Mouse (Mus musculus) c-Kit-negative CD71-positive TER-119-positive erythroid progenitor cells, embryonic 14.5 days (primary cell): ENCODE results near the gene Naa40.

Experiments
- DNase-seq: peaks from one replicate; pipeline ENCODE4 v3.0.0-alpha.2; 2013; ENCODE audit warnings: low read depth, low spot score

Naa40 gene

DNA sequence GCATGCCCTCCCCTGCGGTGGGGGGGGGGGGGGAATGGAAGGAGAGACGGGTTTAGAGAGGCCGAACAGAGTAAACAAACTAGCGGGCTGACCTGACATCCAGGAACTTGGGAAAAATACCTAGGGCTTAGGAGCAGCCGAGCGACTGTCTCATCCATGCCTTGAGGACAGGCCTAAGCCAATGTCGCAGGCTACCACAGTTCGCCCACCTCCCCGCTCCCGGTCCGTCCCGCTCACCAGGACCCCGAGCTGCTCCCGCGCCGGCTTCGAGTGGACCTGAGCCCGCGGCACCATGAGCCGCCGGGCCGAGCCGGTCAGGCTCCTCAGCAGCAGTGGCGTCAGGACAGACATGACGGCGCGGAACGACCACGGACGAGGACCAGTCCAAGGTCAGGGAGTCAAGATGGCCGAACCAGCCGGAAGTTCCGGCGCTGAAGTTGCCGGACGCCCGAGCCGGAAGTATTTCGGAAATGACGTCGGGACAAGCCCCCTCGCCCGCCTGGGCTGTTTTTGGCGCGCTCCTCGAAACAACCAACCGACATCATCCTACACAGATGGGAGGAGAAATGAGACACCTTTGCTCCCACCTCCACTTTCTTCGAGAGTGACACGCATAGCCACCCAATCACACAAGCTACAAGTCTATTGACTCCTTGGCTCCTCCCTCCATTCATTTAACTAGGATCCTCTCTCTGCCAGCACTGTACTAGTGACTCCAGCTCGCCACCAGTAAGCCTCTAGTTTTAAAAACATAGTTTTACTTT is 23.6 kb downstream of the Naa40 start, which contains the start of gene Cox8a:
Gene Cox8a (minus strand): TSS at position 455 of the 764 bp plus-strand sequence.
- peak; percentile 93 for DNase-seq

DNA sequence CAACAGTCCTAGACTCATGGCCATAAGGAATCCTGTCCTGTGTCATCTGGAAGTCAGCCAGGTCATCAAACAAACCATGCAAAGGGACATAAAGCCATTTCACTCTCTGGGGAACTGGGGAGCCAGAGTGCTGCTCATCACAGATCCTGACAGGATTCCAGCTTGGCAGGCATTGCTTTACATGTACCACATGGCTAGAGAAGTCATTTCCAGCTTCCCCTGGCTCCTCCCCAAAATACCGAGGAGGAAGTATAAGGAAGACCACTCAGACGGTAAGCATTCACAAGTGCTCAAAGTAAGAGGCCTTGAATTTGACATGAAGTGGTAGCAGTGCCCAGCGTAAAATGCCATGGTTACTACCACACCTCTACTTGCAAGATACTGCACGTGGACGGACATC is 26.5 kb downstream of the Naa40 start:
- DNase-seq: no peak

DNA sequence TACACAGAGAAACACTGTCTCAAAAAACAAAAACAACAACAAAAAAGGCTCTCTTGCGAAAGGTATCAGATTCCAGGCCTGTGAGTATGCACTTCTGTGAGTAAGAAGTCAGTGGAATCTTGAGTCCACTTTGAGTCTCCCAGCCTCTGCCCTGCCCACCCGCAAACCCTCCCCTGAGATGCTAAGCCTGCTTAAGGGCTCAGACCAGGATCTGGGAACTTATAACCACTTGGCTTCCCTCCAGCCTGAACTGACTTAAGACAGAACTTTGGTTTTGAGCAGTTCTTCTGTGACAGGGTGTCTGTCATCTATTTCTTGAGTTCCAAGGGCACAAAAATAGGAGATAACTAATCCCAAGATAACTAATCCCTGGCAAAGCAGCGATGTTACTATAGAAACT is 28.0 kb downstream of the Naa40 start:
- no peak for DNase-seq

DNA sequence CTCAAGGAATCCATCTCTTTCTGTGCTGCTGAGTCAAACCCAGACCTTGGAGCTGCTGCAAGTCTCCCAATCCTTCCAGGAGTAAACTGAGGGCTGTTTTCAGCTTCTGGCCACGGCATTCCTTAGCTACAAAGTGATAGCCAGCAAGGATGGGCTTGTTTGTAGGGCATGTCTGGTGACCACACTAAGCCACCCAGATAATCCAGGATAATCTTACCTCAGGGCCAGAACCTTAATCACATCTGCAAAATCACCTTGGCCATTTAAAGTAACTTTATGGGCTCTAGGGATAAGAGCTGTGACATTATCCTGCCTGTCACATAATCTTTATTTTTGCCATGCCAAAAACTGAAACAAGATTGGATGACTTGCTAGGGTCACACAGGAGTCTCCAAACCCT is 28.8 kb downstream of the Naa40 start:
- DNase-seq: no peak

DNA sequence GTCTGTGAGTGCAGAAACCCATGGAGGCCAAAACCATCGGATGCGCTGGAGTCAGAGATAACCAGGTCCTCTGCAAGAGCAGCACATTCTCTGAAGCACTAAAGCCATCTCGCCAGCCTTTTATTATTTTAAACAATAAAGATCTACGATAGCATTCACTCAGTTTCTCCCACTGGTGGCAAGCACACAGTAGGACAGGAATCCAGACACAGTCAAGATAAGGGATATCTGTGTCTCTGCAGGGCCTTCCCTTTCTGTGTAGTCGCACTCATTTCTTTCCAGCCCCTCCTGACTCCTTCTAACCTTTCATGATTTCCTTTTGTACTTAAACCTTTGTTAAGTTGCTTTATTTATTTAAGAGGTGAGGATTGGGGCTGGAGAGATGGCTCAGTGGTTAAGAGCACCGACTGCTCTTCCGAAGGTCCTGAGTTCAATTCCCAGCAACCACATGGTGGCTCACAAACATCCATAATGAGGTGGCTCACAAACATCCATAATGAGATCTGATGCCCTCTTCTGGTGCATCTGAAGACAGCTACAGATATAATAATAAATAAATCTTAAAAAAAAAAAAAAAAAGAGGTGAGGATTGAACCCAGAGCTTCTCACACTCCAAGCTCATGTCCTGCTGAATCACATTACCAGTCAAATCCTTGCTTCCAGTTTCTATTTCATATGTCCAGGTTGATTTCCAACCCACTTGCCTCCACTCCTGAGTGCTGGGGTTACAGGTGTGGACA is 30.9 kb downstream of the Naa40 start:
- no peak for DNase-seq

DNA sequence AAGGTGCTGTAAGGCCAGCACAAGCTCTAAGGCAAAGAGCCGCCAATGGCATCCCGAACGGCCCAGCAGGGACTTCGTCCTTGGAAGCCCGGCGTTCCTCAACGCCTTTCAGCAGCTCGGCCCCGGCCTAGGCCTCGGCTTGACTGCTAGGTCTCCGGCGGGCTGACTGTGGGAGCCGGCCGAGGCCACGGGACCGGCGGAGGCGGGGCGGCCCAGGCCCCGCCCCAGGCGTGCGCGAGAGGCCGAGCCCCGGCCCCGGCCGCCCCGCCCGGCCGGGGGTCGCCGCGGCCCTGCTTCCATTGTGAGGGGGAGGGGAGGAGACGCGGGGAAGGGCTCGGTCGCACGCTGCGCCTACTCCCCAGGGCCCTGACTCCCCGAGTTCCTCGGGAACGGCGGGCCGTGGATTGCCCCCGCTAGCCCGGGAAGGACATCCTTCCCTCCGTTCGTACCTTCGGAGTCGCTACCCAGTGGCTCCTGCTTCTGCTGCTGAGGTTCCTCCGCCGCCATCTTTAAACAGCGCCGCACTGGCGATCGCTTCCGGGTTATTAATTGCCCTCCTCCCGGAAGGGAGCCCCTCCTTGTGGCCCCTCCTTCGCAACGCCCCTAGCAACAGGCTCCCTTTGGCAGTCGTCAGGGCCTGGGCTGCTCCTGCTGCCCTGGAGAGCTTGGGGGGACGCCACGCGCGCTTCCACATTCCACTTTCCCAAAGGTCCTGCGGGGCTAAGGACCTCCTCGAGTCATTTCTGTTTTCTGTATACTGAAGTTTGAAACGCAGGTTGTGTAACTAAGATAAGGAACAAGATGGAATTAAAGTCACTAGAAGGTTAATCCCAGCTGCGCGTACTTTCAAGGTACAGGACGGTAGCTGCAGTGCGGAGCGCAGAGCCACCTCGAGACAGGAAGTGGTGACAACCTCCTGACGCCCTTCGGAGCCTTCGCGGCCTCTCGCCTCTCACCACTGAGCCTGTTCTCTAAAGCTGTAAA is 34.9 kb downstream of the Naa40 start, which contains the start of gene Otub1:
Gene Otub1 (minus strand): TSS at position 564 of the 984 bp plus-strand sequence.
- peak; percentile 88 for DNase-seq

DNA sequence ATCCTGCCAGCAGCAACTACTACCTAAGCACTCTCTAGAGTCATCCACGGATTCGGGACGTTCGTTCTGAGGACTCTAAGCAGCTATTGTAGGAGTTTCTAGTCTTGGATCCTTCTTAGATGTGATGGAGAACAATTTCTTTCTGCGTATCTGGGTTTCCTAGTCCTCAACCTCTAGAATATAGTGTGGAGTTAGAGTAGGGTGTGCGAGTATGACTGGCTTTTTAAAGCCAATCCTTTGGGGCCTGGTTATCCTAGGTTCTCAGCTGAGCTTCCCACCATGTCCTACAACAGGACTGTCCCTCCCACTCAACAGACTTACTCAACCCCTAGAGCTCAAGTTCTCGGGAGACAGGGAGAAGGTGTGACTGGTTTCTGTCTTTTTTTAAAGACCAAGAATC is 35.7 kb downstream of the Naa40 start:
- DNase-seq: no peak

DNA sequence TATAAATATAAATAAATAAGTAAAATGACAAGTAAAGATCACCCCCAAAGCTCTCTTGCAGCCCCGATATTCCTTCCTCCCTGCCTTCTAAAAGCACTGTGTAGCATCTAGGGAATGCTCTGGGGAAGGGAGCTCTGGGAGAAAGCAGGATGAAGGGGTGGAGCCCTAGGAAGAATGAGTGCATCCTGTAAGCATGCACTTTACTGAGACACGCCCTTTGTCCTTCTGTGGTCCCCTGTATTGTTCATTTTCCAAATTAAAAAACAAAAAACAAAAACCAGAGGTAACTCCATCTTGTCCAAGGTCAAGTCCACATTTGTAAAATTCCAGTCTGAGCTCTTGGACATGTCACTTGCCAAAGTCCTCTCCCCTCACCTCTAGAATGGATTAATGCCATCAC is 36.1 kb downstream of the Naa40 start:
- DNase-seq: no peak

DNA sequence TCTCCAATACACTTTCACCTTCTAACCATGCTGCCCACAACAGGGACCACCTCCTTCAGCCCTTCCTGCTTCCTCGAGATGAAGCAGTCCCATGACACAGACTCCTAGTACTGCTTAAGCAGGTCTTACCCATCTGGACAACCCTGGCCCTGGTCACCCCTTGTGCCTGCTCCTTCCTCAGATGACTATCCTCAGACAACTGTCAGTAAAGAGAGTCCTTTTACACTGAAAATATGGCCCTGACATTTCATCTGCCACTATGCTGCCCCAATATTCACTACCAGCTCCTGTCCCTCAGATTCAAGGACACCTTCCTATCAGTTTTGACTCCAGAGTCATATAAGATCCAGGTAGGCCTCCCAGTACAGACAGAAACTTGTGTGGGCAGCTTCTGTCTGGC is 40.6 kb downstream of the Naa40 start:
- DNase-seq: no peak

DNA sequence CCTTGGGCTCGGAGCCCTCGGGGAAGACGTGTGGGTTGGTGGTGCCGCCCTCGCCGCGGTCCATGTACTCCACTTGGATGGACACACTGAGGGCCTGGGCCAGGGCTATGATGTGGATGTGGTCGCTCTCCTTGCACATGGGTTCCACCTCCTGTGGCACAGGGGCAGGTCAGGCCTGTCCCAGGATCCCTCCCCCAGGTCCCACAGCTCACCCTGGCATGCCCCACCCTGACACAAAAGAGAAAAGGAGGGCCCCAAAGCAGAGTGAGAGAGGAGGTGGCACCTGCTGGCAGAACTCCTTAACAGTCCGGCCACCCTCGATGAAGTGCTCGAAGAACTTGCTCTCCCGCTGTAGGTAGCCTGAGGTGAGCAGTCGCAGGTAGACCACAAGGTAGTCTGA is 41.9 kb downstream of the Naa40 start:
- no peak for DNase-seq

DNA sequence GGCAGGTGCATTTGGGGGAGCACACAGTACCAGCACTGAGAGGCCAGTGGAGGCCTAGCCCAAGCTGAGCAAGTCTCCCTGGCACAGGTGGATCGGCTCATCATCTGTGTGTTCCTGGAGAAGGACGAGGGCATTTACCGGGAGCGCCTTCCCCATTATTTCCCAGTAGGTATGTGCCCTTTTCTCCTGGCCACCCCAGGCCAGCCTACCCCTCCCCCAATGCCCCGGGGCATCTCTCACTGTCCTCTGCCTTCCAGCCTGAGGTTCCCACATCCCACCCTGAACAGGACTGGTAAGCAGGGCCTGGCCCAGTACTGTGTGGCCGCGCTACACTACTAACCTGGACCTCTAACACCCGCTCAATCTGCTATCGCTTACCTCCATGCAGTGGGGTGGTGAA is 43.5 kb downstream of the Naa40 start:
- DNase-seq: no peak

DNA sequence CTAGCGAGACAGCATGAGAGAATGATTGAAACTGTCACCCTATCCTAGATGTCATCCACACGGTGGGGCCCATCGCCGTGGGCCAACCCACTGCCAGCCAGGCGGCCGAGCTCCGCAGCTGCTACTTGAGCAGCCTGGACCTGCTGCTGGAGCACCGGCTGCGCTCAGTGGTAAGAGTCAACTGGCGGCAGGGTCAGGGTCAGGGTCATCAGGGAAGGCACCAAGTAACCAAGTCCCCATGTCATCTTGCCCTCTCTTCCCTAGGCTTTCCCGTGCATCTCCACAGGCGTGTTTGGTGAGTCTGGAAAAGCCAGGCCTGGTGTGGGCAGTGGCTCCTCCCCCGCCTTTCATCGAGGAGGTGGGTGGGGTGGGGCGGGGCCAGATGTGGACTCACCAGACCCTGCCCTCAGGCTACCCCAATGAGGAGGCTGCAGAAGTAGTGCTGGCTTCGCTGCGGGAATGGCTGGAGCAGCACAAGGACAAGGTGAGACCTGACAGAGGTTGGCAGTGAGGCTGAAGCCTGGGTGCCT is 44.2 kb downstream of the Naa40 start:
- no peak for DNase-seq

DNA sequence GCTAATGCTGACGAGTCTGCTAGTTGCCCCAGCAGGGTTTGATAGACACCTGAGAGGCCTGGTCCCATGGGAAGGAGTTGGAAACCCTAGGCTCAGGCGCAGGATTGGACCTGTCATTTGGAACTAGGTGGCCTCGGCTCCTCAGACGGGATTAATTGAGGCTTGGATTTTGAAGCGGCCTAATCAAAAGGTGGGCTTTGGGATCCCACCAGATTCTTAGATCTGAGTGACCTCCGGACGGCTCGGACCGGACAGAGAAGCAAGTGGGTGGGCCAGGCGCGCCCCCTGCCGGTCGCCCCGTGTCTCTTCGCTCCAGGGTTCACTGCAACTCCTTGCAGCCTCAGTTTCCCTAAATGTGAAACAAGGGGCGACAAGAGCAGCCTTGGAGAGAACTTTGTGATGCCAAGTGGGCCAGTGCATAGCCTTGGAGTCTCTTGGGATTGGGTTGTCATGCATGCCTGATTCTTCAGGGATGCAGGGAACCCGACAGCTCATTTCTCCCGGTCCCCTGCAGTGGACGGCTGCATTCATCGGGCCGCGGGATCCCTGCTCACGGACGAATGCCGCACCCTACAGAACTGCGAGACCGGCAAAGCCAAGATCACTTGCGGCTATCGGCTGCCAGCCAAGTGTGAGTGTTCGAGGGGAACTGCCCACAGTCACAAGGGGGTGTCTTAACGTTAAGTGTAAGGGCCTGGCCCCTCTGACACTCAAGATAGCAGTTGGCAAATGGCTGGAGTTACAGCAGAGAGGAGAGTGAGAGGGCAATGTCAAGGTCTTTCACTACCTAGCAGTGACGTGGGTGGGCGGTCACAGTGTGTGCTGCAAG is 44.9 kb downstream of the Naa40 start:
- peak; percentile 25 for DNase-seq

DNA sequence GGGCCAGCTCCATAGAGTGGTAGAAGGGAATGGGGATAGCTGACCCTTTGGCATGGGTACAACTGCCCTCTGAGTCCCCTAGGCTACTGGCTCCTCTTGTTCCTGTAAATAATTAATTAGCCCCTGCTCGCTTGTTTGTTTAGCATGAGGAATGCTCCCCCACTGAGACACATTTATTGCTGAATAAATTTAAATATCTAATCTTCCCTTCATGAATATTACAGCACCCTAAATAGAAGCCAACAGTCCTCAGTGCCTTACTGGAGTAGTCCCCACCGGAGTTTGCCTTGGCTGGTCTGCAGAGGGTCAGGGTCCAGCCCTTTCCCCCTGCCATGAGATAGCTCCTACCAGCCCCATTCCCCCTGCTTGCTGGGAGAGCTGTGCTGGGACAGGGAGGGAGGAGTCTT is 48.4 kb downstream of the Naa40 start:
- DNase-seq: no peak

DNA sequence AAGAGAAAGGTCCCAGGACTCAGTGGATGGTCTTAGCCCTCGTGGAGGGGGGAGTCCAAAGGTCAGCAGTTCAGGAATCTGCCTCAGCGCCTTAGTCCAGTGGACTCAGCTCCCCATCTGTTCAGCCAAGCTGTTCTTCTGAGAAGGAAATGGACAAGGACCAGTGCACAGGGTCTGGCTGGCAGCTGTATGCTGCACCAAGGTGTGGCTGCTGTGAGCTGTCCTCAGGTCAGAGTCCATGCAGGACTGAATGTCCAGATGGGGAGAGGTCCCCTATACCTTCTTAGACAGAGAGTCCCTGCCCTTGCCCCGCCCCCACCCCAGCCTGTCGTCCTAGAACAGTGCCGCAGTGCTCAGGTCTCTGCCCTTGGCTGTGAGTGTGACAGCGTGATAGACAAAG is 49.3 kb downstream of the Naa40 start:
- no peak for DNase-seq

DNA sequence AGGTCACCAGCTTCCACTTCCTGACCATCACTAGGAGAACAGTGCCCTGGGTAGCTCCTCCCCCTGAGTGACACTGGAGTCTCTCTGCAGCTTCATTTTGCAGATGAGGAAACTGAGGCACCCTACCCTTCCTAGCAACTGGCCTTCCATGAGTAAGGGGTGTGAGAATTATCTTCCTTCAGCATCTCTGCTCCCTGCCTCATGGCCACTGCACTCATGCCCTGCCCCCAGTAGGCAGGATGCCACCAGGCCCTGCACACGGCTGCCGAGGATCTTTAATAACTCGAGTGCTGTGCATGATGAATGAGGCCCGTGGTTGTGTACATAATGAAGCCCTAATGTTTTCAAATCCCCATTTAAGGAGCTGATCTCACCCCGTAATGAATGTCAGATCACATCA is 50.0 kb downstream of the Naa40 start:
- no peak for DNase-seq

DNA sequence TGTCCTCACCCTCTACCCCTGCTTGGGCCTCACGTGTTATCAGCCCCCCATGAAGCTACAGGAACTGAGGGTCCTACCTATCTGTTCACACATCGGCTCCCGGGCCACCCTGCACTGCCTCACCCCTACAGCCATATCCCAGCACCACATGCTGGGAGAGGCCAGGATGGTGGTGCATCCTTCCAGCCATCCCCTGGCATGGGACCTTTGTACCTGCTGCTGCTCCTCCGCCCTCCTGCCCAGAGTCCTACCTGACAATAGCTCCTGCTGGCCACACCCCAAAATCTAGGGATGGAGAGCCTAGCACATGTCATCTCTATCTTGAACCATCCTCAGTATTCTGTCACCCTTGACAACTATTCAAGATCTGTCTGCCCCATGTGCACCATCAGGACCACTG is 52.0 kb downstream of the Naa40 start:
- no peak for DNase-seq

DNA sequence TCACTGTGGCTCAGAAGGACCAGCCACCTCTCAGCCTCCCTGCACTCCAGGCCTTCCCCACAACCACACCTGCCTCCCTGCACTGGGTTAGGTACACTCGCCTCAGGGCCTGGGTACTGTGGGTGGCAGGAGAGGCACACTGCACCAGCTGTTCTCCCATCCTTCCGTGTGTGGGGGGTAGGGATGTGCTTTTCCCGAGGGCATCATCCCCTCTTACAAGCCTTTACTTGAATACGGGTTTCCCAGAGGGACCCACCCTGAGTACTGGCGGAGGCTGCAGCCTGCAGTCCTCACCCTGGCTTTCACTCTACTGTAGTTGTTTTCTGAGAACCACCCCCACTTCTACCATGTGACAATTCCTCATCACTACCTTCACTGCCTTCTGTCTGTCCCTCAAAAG is 53.8 kb downstream of the Naa40 start:
- DNase-seq: no peak

DNA sequence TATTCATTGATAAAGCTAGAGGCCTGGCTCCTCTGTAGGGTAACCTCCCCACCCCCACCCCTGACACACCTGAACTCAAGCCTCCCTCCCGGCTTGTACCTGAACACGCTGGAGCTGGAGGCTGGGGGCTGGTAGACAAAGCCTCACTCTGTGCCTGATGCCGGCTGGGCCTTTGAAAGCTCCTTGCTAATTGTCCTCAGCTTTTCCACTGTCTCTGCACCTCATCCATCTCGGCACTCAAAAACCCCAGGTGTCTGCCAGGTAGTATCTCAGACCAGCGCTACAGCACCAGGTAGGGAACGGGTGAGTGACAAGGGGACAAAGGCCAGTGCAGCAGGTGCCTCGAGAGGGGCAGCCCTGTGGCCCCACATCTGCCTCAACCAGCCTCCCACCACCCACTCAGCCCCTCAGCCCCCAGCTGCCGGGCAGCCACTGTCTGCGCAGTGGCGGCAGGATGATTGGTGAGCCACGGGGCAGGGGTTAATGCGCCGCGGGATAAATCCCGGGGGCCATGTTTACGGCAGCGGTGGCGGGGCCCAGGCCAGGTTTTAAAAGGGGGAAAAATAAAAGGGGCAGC is 55.2 kb downstream of the Naa40 start:
- no peak for DNase-seq

DNA sequence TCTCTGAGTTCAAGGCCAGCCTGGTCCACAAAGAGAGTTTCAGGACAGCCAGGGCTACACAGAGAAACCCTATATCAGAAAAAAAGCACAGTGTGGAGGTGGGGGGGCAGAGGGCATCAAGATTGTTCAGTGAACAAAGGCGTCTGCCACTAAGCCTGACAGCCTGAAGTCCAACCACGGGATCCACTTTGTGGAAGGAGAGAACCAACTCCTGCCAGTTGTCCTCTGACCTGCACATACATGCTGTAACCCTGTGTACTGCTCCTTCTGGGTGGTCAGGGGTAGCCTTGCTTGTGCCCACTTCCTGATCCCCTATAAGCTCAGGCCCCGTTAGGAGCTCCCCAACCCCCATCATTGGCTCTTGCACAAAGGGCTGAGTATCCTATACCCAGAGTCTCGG is 55.9 kb downstream of the Naa40 start:
- DNase-seq: no peak
